Mouse (Mus musculus) embryonic facial prominence, embryonic 14.5 days (tissue): ENCODE results near the gene Pkd1l2. TPM values are rescaled to one million over a fixed set of nuclear protein-coding genes. Genes with fewer than 3 reads are reported as not detected.

Experiments used
- ATAC-seq: fragments of 200-750 bp; cut with Nextera tagmentation; 2 replicates; pipeline ENCODE4 v1.8.0; 2017; ENCODE audit warnings: low read depth, moderate number of reproducible peaks, moderate TSS enrichment
- DNase-seq: peaks from one replicate; pipeline ENCODE4 v3.0.0-alpha.2; 2015; ENCODE audit warnings: low spot score
- H3K27ac ChIP-seq: fragments of 300-500 bp; sonication (generic); replicated peaks from 2 replicates; pipeline ENCODE4 v1.5.1; 2014; ENCODE audit warnings: low read depth, mild to moderate bottlenecking, low read length, moderate library complexity
- H3K27me3 ChIP-seq: fragments of 300-500 bp; sonication (generic); replicated peaks from 2 replicates; pipeline ENCODE4 v1.6.1; 2014; ENCODE audit warnings: low read length; ENCODE audit not compliant: control insufficient read depth, insufficient read depth
- H3K36me3 ChIP-seq: fragments of 300-500 bp; sonication (generic); 2 replicates; pipeline ENCODE4 v1.6.1; 2014; ENCODE audit warnings: low read length, mixed read lengths; ENCODE audit not compliant: control insufficient read depth, insufficient read depth
- H3K4me1 ChIP-seq: fragments of 300-500 bp; sonication (generic); 2 replicates; pipeline ENCODE4 v1.6.1; 2014; ENCODE audit warnings: antibody characterized with exemption, low read length; ENCODE audit not compliant: control insufficient read depth, insufficient read depth
- H3K4me2 ChIP-seq: fragments of 300-500 bp; sonication (generic); 2 replicates; pipeline ENCODE4 v1.6.1; 2014; ENCODE audit warnings: low read depth, mild to moderate bottlenecking, low read length, moderate library complexity, mixed read lengths
- H3K4me3 ChIP-seq: fragments of 300-500 bp; sonication (generic); 2 replicates; pipeline ENCODE4 v1.5.1; 2014; ENCODE audit warnings: low read depth, mild to moderate bottlenecking, low read length
- H3K9ac ChIP-seq: fragments of 300-500 bp; sonication (generic); 2 replicates; pipeline ENCODE4 v1.6.1; 2014; ENCODE audit warnings: low read depth, mild to moderate bottlenecking, low read length, moderate library complexity, mixed read lengths
- H3K9me3 ChIP-seq: fragments of 300-500 bp; sonication (generic); 2 replicates; pipeline ENCODE4 v1.6.1; 2016; ENCODE audit warnings: low read length; ENCODE audit not compliant: control insufficient read depth
- WGBS: fragments of 180-500 bp; shearing (Covaris S2); extraction: QIAGEN DNeasy Blood & Tissue Kit; methylation state at CpG from one replicate; pipeline ENCODE4 v1.1.7; 2014; 5-methylcytosine and 5-hydroxymethylcytosine counted together
- polyA plus RNA-seq: library from polyadenylated mRNA; unstranded; fragments of >200 nt; fragmentation: Nextera tagmentation; extraction: Ambion mirVana; gene quantifications from 2 replicates; pipeline ENCODE4 v1.2.1, GENCODE M21; 2014

The Pkd1l2 gene
- polyA plus RNA-seq, 1 experiment from 2014 or later = 0.03 TPM

DNA sequence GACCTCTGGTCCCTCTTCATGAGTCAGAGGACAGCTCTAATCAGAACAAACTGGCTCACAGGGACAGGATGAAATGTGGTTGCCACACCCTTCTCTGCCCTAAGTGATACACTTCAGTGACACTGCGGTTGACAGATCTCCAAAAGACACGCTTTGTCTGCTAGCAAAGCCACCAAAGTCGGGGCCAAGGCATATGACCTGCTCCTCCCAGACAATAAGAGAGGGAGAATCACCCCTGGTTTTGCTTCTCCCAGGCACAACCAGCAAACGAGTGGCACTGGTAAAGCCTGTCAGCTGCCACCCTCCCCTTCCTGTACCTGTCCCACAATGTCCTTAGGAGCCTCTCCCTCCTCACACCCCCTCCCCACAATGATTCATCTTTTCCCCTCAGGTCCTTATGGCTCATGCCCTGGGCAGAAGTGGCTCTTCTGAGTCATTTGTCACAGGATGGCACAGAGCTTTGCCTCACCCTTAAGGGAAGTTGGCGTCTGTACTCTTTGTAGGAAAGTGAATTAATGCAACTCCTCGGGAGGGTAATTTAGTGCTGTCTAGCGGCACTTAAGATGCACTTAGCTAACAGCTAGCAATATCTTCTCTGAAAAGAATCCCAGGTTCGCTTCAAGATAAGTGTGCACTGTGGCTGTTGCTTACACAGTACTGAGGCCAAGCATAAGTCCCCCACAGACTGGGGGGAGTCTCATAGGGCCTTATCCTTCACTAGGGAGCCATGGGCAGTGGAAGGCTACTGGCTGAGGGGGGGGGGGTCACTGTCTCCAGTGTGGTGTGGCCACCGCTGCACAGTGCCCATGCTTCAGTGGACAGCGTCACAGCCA is 7.7 kb downstream of the Pkd1l2 start:
- no peak overlapping the region for H3K9ac ChIP-seq
- no peaks in the 10 kb centered on the region for H3K27me3 ChIP-seq
- H3K27ac ChIP-seq = no peak overlapping the region
- DNase-seq (no peak), ATAC-seq (no peak)
- H3K4me1 ChIP-seq = no peaks in the 10 kb centered on the region
- WGBS = 69% methylated on average over 10 of the region's 10 CpGs
- H3K4me3 ChIP-seq = no peak overlapping the region
- no peaks in the 10 kb centered on the region for H3K36me3 ChIP-seq
- no peaks in the 10 kb centered on the region for H3K9me3 ChIP-seq
- no peak overlapping the region for H3K4me2 ChIP-seq

DNA sequence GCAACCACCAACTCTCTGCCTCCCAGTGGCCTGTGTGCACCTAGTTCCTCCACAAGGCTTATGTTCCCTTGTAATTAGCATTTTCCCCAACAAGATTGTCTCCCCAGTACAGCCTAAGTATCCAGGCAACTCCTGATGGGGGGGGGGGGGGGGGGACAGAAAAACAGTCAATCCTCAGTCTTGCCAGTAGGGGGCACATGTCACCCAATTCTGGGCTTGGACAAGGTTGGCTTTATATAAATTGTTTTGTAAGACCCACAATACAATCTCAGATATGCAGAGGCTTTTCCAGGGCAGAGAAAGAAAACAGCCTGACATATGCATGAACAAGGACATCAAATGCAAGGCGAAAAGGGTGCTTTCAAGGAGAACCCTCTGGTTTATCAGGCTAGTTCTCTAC is 12.5 kb downstream of the Pkd1l2 start:
- no peaks in the 10 kb centered on the region for H3K4me1 ChIP-seq
- 79% methylated on average over 1 of the region's 1 CpGs for WGBS
- H3K4me3 ChIP-seq = no peak overlapping the region
- H3K36me3 ChIP-seq = no peaks in the 10 kb centered on the region
- DNase-seq (no peak), ATAC-seq (no peak)
- no peaks in the 10 kb centered on the region for H3K9me3 ChIP-seq
- no peak overlapping the region for H3K27ac ChIP-seq
- H3K4me2 ChIP-seq = no peak overlapping the region
- no peaks in the 10 kb centered on the region for H3K27me3 ChIP-seq
- no peak overlapping the region for H3K9ac ChIP-seq

DNA sequence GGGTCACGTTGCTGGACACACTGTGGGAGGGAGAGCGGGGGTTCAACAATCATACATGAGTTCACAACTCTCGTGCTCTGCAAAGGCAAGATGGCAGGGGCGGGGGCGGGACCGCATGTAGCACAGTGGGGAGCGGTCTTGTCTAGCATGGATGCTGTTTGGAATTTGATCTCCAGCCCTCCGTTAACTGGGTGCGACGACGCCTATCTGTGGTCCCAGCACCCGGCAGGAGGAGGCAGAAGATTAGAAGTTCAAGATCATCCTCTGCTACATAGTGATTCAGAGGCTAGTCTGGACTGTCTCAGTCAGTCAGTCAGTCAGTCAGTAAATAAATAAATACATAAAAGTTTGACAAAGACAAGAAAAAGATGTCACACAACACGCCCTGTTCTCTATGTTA is 14.0 kb downstream of the Pkd1l2 start:
- DNase-seq (no peak), ATAC-seq (no peak)
- H3K27ac ChIP-seq = no peak overlapping the region
- no peak overlapping the region for H3K4me2 ChIP-seq
- no peaks in the 10 kb centered on the region for H3K9me3 ChIP-seq
- no peaks in the 10 kb centered on the region for H3K4me1 ChIP-seq
- no peaks in the 10 kb centered on the region for H3K27me3 ChIP-seq
- no peaks in the 10 kb centered on the region for H3K36me3 ChIP-seq
- no peak overlapping the region for H3K9ac ChIP-seq
- no peak overlapping the region for H3K4me3 ChIP-seq
- 79% methylated on average over 13 of the region's 13 CpGs for WGBS

DNA sequence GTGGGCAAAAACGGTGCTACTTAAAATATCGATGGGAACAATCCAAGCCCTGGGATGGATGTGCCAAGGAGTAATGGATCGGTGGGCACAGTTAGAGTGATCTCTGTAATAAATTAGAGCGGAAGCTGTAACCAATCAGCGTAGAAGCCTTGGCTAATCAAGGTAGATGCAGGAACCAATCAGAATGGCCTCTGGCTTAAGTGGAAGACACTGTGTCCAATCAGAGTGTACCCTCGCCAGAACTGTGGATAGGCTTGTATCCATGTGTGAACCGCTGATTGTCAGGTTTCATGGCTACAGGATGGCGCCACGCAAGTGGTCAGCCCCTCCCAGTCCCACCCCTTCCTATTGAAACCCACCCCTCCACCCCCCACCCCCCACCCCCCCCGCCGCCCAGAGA is 14.9 kb downstream of the Pkd1l2 start:
- Histone ChIP-seq H3K4me1 (no peaks in the 10 kb centered on the region), H3K27me3 (no peaks in the 10 kb centered on the region), H3K36me3 (no peaks in the 10 kb centered on the region), H3K27ac (no peak overlapping the region), H3K9me3 (peaks cover 7% of the 10 kb centered on the region; the same call in 1 of the 2 replicates), H3K9ac (no peak overlapping the region), H3K4me2 (no peak overlapping the region), H3K4me3 (no peak overlapping the region)
- DNase-seq (no peak), ATAC-seq (no peak)
- WGBS = 73% methylated on average over 11 of the region's 11 CpGs

DNA sequence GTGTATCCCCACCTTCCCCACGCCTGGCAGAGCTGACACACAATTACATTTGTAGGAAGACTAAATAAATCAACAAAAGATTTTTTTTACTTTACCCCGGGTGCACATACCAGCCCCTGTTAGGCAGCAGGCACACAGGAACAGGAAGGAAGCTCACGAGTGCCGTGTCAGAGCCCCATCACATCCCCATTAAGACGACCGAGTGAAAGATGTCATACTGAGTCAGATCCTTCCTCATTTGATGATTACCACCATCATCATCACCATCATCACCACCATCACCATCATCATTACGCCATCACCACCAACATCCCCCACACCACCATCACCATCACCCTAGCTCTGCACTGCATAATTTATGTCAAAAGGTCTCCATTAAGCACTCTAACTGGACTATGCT is 15.3 kb downstream of the Pkd1l2 start:
- no peak for ATAC-seq
- no peak overlapping the region for H3K27ac ChIP-seq

DNA sequence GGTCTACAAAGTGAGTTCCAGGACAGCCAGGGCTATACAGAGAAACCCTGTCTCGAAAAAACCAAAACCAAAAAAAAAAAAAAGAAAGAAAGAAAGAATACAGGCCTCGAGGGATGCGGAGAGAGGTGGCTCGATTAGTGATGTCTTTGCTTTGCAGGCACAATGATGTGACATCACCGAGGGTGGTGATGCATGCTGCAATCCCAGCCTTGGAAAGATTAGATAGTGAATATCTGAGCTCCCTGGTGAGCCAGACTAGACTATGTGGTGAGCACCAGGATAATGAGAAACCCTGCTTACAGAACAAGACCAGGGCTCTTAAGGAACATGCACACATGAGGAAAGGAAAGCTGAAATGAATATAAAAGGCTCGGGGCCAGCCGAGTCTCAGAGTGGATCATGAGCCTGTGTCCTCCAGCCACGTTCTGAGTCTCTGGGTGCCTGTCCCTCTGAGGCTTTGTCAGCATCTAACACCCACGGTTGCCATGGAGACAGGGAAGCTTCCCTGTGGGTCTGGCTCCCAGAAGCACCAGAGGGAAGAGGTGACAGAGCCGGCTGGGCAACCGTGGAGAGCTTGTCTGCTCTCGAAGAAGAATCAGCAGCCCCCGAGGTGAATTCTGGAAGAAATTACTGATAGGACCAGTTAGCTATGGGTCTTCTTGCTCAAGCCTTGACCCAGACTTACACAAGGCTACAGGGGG is 20.9 kb downstream of the Pkd1l2 start:
- ATAC-seq = no peak
- no peak overlapping the region for H3K4me2 ChIP-seq
- no peaks in the 10 kb centered on the region for H3K4me1 ChIP-seq
- peaks cover 11% of the 10 kb centered on the region; the same call in 1 of the 2 replicates for H3K9me3 ChIP-seq
- H3K4me3 ChIP-seq = no peak overlapping the region
- H3K36me3 ChIP-seq = no peaks in the 10 kb centered on the region
- H3K27ac ChIP-seq = no peak overlapping the region
- 66% methylated on average over 13 of the region's 13 CpGs for WGBS
- H3K27me3 ChIP-seq = no peaks in the 10 kb centered on the region
- peak; percentile 44 for DNase-seq
- no peak overlapping the region for H3K9ac ChIP-seq

More for the DNA sequence above, 15.3 kb downstream of the Pkd1l2 start:
- H3K36me3 ChIP-seq = no peaks in the 10 kb centered on the region
- peaks cover 11% of the 10 kb centered on the region; the same call in 1 of the 2 replicates for H3K9me3 ChIP-seq
- H3K4me3 ChIP-seq = no peak overlapping the region
- no peaks in the 10 kb centered on the region for H3K4me1 ChIP-seq
- H3K27me3 ChIP-seq = no peaks in the 10 kb centered on the region
- no peak overlapping the region for H3K4me2 ChIP-seq
- WGBS = 83% methylated on average over 7 of the region's 7 CpGs
- H3K9ac ChIP-seq = no peak overlapping the region
- DNase-seq = no peak

DNA sequence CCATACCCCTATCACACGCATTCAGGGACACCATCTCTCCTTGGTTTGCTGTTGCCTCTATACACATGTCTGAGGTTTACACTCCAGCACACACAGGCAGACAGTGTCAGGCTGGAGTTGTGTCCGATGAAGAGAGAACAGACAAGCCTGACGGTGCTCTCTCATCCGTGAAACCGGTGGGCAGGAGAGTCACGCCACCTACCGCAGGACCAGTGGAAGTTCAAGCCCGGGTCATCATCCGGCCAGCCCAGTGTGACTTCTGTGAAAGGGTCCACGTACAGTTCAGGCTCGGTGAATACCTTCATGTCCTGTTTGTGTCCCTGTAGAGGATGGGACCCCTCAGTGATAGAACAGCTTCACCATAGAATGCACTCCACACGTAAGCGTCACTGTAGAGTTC is 21.9 kb downstream of the Pkd1l2 start:
- DNase-seq (no peak), ATAC-seq (no peak)
- 84% methylated on average over 13 of the region's 13 CpGs for WGBS
- Histone ChIP-seq H3K27me3 (no peaks in the 10 kb centered on the region), H3K4me1 (no peaks in the 10 kb centered on the region), H3K27ac (no peak overlapping the region), H3K9me3 (peaks cover 11% of the 10 kb centered on the region; the same call in 1 of the 2 replicates), H3K4me2 (no peak overlapping the region), H3K4me3 (no peak overlapping the region), H3K36me3 (no peaks in the 10 kb centered on the region), H3K9ac (no peak overlapping the region)

DNA sequence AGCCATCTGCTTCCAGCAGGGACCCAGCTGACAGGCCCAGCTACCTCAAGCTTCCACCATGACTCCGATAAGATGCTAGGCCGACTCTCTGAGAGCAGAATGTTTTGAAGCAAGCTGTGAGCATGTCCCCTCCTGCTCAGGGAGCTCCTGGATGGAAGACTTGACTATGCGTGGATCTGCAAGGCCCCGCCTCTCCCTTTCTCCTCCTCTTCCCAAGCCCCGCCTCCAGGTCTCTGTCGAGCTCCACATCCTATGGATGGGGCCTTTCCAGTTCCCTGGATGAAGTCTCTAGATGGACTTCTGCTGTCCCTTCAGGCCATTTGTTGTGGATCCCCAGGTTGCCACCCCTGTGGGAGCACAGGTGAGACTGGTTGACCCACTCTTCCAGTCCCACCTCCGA is 23.2 kb downstream of the Pkd1l2 start:
- no peaks in the 10 kb centered on the region for H3K4me1 ChIP-seq
- H3K27ac ChIP-seq = no peak overlapping the region
- H3K9ac ChIP-seq = no peak overlapping the region
- peaks cover 11% of the 10 kb centered on the region; the same call in 1 of the 2 replicates for H3K9me3 ChIP-seq
- no peak for DNase-seq
- H3K4me3 ChIP-seq = no peak overlapping the region
- H3K4me2 ChIP-seq = no peak overlapping the region
- H3K36me3 ChIP-seq = no peaks in the 10 kb centered on the region
- WGBS = 65% methylated on average over 7 of the region's 7 CpGs
- no peaks in the 10 kb centered on the region for H3K27me3 ChIP-seq
- ATAC-seq = no peak; the same call in 1 of the 2 replicates
